Mouse (Mus musculus) left cerebral cortex, postnatal 10 days (tissue): ENCODE measurements at regions not wholly inside any gene's neighbourhood (a gene's known extent, or its start where the extent isn't known, plus 50 kb on each side); places are given as distances from the start of the nearest gene placed in this dataset.
A peak's percentile ranks its signal among the peaks of the same experiment; 100 is the strongest.

Experiments
- DNase-seq, 2 experiments: peaks; one replicate each; pipeline ENCODE4 v3.0.0; 2021 to 2022; ENCODE audit warnings: low spot score in 2 of 2, mixed read lengths in 1 of 2; ENCODE audit errors: extremely low spot score in 1 of 2
- intact Hi-C: fragments of 180-260 bp; cut with DNase I; formaldehyde crosslinking; loops from one replicate; pipeline ENCODE4 v1.15.1; 2025

- intact Hi-C loops = no loop called here
- no peak for DNase-seq
These were observed 72.2 kb upstream of the Abca1 start for GRCm38 (mm10) chr4:53231867-53232266.

GRCm38 (mm10) chr4:53231046-53231445, 71.4 kb upstream of the Abca1 start:
- no peak for DNase-seq
- intact Hi-C loops = no loop called here

- intact Hi-C loops = no loop called here
- DNase-seq = no peak
These were observed 68.7 kb upstream of the Abca1 start for GRCm38 (mm10) chr4:53228444-53228843.

DNA sequence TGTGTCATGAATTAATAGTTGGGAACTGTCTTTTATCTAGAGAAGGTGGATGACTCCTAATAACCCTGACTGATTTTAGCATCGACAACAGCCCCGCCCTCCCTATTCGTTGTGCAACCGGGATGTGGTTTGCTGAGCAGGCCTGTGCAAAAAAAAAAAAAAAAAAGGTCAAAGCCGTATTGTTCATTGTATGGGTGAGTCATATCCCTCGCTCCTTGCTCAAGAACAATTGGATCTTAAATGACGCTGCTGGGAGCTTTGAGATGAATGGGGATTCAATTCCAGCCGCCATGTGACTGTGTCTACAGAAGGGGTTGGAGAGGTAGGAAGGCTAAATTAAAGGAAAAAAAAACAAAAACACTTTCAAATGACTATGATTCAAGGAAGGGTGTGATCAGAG, 68.1 kb upstream of the Abca1 start:
- DNase-seq = no peak
- intact Hi-C loops = no loop called here

- intact Hi-C loops = no loop called here
- no peak for DNase-seq
These were observed 67.4 kb upstream of the Abca1 start for GRCm38 (mm10) chr4:53227071-53227470.

GRCm38 (mm10) chr4:53226376-53226775, 66.7 kb upstream of the Abca1 start:
- intact Hi-C loops = no loop called here

DNA sequence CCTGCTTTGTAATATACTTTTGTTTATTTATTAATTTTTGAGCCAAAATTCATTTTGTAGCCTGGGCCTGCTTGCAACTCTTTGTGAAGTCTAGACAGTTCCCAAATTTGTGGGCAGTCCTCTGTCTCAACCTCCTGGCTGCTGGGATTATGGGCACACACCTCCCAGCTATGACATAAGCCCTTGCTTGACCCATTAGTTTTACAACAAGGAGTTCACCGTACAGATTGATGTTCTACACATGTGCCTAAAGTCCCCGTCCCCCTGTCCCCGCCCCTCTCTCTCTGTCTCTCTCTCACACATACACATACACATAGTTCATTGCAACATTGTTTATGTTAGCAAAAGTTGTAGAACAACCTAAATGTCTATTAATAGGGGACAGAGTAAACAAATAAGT, 63.7 kb upstream of the Abca1 start:
- no peak for DNase-seq

More at GRCm38 (mm10) chr4:53226376-53226775, 66.7 kb upstream of the Abca1 start:
- no peak for DNase-seq

GRCm38 (mm10) chr4:53220809-53221208, 61.1 kb upstream of the Abca1 start:
- no peak for DNase-seq
- intact Hi-C loops = no loop called here

More for the DNA sequence above, 63.7 kb upstream of the Abca1 start:
- intact Hi-C loops = no loop called here

- intact Hi-C loops = loop anchor here (5.0 kb wide), 1 partner anchor 62 kb away; the partner anchor contains the start of gene Abca1
- DNase-seq = peak in 1 of 2 experiments; percentile 75
These were observed 59.7 kb upstream of the Abca1 start for GRCm38 (mm10) chr4:53219351-53219750.

DNA sequence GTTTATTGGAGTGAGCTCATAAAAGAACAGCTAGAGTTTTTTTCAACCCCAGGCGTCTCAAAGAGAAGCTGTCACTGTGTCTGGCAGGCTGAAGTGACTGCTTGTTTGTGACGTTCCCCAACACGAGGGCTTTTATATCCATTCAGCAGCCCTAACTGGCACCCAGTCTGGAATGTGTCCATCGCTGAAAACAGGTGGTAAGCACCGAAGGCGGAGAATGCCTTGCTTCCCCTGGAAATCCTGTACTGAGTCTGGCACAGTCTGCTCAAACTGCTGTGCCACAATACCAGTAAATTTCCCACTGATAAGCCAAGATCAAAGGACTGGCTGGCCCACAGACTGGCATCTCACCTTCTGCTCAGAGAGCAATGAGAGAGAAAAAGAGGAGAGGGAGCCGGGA, 59.1 kb upstream of the Abca1 start:
- intact Hi-C loops = loop anchor here (5.0 kb wide), 1 partner anchor 61 kb away; the partner anchor contains the start of gene Abca1

DNA sequence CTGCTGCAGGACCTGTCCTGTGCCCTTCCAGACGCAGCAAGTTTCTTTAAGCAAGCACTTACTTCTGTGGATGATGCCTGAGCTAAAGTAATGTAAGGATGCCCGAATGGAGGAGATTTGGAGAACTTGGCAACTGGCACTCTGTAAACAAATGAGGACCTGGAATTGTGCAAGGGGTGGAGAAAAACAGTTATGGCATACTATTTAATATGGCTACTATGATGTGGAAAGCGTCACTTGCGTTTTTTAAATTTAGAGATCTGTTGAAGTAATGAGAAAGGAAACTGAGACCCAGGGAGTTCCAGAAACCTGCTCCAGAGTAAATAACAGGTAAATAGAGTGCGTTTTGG, 58.6 kb upstream of the Abca1 start:
- intact Hi-C loops = loop anchor here (5.0 kb wide), 1 partner anchor 61 kb away; the partner anchor contains the start of gene Abca1
- DNase-seq = no peak

More for the DNA sequence above, 59.1 kb upstream of the Abca1 start:
- peak; percentile 60 to 65 for DNase-seq

- DNase-seq = peak; percentile 58 to 88
- intact Hi-C loops = loop anchor here (5.0 kb wide), 1 partner anchor 60 kb away; the partner anchor contains the start of gene Abca1
These were observed 58.1 kb upstream of the Abca1 start for GRCm38 (mm10) chr4:53217608-53218290.

DNA sequence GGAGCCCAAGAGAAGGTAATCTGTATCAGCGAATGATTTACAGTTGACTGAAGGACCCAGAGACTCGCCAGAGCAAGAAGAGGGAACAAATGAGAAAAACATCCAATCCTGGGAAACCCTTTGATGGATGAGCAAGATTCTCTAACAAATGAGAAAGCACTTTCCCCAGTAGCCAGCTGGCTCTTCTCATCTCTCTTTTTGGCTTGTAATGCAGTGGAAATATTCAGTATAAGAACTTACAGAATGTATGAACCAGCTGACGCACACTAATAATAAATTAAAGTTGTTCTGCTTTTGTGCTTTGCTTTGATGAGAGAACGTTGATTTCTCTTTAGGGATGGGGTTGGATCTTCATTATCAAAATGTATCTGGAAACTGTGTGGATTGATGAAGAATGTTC, 52.8 kb upstream of the Abca1 start:
- intact Hi-C loops = no loop called here

DNA sequence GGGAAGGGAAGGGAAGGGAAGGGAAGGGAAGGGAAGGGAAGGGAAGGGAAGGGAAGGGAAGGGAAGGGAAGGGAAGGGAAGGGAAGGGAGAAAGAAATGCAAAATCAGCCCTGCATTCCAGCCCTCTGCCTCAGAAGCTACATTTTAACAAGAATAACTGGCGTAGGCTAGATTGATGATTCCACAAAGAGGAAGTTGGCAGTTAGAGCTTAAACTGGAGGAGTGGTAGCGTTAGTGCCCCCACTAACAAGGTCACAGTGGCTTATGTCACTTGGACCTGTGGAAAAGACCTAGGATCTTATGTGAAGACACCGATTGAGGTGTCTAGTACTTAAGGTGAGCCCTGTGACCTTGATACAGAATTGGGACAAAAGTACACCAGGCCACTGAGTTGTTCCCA, 51.0 kb upstream of the Abca1 start:
- DNase-seq = no peak
- intact Hi-C loops = no loop called here

More for the DNA sequence above, 52.8 kb upstream of the Abca1 start:
- DNase-seq = no peak
